Mouse (Mus musculus) large intestine, adult 2 months (tissue): ENCODE measurements around the gene Mblac2. TPM values are rescaled to one million over a fixed set of nuclear protein-coding genes. Genes with fewer than 3 reads are reported as not detected.
A peak's percentile ranks its signal among the peaks of the same experiment; 100 is the strongest.

ENCODE experiments used
- DNase-seq: peaks from one replicate; pipeline ENCODE4 v3.0.0-alpha.2; 2012; ENCODE audit warnings: low read depth, low spot score
- WGBS: fragments of 180-500 bp; shearing (Covaris S2); methylation state at CpG from one replicate; pipeline ENCODE4 v1.1.7; 2018; 5-methylcytosine and 5-hydroxymethylcytosine counted together
- polyA plus RNA-seq: library from polyadenylated mRNA; depleted of rRNA; stranded (reverse); fragments of >200 nt; gene quantifications from 2 replicates; pipeline ENCODE4 v1.2.3, GENCODE M21; 2012

Gene Mblac2
- polyA plus RNA-seq, 1 experiment = 0.64 TPM

DNA sequence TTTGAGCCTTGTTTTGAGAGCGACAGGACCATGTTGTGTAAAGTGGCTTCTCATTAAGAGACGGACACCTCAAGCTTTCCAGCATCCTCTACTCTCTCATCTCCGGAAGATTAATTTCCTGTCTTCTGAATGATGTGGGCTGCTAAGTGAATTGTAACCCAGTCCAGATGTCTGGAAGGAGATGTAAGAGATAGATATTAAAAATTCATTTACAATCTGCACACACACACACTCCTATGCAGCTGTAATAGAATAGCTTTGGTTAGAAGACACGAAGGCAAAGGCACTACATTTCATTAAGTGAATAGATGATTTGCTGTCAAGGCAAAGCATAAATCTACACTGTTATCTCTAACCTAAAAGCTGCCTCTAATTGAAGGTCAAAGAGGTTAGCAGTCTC lies 18.0 kb downstream of the Mblac2 start:
- DNase-seq = no peak
- WGBS = 85% methylated on average over 4 of the region's 4 CpGs

DNA sequence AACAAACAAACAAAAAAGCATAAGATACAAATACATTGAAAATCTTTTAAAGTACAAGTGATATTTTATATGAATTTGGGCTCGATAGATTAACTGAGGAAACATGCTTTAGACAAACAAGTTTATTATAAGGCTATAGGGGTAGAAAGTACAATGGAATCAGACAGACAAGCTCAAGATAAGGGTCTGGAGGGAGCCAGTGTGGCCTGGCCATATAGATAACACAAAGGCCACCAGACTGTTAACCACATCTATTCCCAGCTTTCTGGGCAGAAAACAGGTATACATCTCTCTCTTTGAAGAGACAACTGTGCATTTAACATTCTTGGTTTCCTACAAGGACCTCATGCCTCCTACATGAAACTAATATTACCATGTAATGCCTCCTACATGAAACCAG lies 19.2 kb downstream of the Mblac2 start:
- DNase-seq = no peak
- 86% methylated on average over 1 of the region's 1 CpGs for WGBS

DNA sequence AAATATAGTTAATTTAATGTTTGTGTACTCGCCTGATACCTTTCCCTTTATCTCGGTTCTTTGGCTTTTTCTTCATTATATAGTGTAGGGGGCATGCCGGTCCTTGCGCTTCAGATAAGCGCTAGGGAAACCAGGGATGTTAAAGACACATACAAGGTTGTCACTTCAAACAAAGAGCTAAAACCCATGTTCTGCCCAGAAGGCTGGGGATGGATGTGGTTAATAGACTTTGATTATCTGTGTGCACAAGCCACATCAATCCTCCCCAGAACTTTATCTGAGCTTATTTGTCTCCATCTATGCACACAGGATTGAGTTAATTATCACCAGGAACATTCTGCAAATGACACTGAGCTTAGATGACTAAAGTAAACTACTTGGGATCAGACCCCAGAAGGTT lies 25.5 kb downstream of the Mblac2 start:
- no peak for DNase-seq
- WGBS = 83% methylated on average over 5 of the region's 5 CpGs

DNA sequence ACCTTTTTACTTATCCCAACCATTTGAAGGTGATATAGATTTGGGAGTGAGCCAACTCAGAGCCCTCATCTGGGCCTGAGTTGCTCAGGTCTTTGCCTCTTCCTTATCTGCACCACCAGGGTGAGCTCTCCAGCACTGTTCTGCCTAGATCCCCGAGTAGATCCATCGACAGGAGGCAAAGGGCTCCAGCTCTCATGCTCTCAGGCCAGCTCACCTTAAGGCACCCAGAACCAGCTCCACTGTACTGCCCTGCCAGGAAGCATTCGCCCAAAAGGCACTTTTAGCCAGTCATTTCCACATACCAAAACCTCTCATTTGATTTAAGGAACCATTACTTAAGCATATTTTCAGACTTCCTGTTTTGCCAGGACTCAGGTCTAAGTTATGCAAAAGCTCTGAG lies 29.8 kb downstream of the Mblac2 start:
- 37% methylated on average over 3 of the region's 3 CpGs for WGBS
- no peak for DNase-seq

- no peak for DNase-seq
- 52% methylated on average over 10 of the region's 10 CpGs for WGBS
These were observed 32.4 kb downstream of the Mblac2 start for GRCm38 (mm10) chr13:81743391-81744091.

DNA sequence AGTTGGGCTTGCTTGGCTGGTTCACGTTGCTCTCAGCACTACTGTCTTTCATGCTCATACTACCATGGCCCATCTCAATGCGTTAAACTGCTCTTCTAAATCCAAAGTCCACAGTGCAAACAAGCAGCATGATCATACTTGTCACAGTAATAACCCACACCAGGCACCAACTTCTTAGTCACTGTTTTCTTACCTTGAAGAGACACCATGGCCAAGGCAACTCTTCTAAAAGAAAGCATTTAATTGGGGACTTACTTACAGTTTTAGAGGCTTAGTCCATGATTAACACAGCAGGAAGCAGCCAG lies 32.9 kb downstream of the Mblac2 start:
- WGBS = 30% methylated on average over 2 of the region's 2 CpGs
- no peak for DNase-seq

DNA sequence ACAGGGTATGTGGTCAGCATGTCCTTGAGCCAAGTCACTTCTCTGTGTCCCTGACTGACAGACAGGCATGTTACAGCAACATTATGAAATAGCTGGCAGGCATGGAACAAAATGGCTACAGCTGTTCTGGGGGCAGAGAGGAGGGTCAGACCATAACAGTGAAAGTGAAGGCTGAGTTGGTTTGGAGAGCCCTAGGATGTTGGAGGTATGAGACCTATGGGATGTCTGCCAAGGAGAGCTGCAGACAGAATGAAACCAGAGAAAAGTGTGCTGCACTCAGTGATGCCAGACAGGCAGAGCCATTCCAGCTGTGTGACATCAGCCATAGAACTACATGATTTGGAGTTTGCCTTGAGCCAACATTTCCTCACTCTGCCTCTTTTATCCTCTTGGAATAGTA lies 43.7 kb downstream of the Mblac2 start:
- no peak for DNase-seq

- WGBS = 98% methylated on average over 1 of the region's 1 CpGs
These were observed 44.2 kb downstream of the Mblac2 start for GRCm38 (mm10) chr13:81755324-81755723.

GRCm38 (mm10) chr13:81757058-81757660 lies 46.0 kb downstream of the Mblac2 start:
- DNase-seq = no peak
- 71% methylated on average over 5 of the region's 5 CpGs for WGBS

More at GRCm38 (mm10) chr13:81755324-81755723, 44.2 kb downstream of the Mblac2 start:
- no peak for DNase-seq

GRCm38 (mm10) chr13:81760379-81760778 lies 49.2 kb downstream of the Mblac2 start:
- peak; percentile 28 for DNase-seq
- WGBS = 26% methylated on average over 3 of the region's 3 CpGs

GRCm38 (mm10) chr13:81761566-81762186 lies 50.5 kb downstream of the Mblac2 start:
- 31% methylated on average over 14 of the region's 14 CpGs for WGBS
- no peak for DNase-seq

DNA sequence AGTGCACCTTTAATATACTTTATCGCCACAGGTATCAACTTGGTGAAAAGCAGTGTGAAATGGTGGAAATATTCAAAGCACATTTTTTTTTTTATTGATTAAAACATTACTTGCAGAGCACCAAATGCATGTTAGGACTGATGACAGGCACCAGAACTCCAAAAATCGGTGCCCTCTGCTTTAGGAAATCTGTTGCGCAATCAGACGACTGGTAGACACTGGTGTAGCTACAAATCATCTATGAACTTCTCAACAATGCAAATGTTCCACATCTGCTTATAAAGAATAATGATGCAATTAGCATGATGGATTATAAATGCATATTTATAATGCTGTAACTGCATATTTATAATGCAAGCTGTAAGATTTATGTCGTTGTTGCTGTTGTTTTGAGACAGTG lies 53.0 kb downstream of the Mblac2 start:
- no peak for DNase-seq
- WGBS = 70% methylated on average over 5 of the region's 5 CpGs

- WGBS = 78% methylated on average over 7 of the region's 7 CpGs
- DNase-seq = no peak
These were observed 56.0 kb downstream of the Mblac2 start for GRCm38 (mm10) chr13:81767038-81767659.

GRCm38 (mm10) chr13:81776217-81776616 lies 65.1 kb downstream of the Mblac2 start:
- no peak for DNase-seq
- WGBS = 79% methylated on average over 3 of the region's 3 CpGs

DNA sequence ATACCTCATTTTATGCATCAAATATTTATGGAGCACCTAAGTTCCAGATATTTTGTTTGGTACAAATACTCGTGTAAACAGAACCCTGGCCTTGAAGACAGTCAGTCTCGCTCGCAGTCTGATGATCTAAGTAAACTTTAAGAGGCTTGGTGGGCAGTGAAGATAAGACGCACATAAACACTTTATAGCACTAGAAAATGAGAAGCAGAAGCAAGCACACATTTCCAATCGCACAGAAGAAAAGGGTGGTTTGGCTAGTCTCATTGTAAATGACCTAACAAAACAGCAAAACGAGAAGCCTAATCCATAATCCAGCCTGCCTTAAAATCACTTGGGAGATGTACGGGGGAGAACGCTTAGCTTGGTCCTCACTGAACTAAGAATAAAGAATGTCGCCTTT lies 71.3 kb downstream of the Mblac2 start:
- WGBS = 13% methylated on average over 9 of the region's 9 CpGs
- no peak for DNase-seq

DNA sequence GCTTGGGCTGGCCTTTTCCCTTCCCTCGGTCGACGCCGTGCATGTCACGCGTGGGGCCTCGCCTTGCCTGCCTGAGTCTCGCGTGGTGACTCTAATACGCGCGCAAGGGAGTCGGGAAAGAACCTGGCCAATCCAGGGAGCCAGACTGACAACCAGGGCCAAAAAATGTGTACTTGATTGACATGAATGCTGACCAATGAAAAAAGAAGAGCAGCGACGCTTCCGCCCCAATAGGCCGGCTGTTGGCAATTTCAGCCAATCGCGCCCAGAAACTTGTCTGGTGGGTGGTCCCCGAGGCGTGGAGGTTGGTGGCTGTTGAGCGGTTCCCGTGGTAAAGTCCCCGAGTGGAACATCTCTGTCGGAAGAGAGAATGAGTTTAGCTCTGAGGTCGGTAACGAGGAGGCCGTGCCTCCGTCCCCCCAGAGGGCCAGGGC lies 71.8 kb downstream of the Mblac2 start, which contains the start of gene Cetn3:
Cetn3 (plus strand) TSS at position 107 of the 434 bp plus-strand sequence.
- peak; percentile 92 for DNase-seq
- under 1% methylated on average over 29 of the region's 29 CpGs for WGBS

DNA sequence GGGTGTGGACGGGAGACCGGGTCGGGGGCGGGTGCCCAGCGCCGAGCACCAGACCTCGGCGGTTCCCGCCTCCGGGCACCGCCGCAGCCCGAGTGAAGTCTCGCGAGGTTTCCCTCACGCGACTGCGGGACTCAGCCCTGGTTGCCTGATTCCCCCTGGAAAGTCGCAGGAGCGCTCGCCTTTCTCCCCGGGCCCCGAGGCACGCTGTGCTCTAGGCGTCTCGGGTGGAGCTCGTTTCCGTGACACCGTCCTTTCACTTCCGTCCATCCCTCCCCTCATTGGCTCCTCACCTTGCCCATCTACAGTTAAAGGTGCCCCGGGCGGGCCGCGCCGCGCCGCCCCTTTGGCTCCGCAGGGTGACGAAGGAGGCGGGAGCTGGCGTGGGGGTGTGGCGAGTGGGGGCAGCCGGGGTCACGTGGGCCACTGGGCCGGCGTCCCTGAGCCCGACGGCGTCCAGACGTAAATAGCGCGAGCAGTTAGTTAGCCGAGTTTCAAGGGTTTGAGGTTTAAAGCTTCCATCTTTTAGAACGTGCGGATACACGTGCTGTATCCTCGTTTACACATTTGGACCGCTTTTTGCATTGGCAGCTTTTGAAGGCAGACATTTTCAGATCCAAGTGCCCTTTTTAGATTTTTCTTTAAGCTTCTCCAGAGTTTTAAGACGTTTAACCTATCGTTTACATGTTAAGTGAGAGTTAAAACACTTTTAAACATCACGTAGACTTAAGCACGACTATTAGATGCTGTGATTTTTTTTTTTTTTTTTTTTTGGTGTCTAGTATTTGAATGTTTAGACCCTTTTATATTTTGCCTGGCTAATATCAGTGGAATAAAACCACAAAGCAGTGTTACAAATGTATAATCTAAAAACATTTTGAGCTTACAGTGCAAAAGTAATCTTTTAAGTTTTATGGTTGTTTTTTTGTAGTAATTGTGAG lies 72.5 kb downstream of the Mblac2 start:
- DNase-seq = peak; percentile 84
- under 1% methylated on average over 62 of the region's 62 CpGs for WGBS

DNA sequence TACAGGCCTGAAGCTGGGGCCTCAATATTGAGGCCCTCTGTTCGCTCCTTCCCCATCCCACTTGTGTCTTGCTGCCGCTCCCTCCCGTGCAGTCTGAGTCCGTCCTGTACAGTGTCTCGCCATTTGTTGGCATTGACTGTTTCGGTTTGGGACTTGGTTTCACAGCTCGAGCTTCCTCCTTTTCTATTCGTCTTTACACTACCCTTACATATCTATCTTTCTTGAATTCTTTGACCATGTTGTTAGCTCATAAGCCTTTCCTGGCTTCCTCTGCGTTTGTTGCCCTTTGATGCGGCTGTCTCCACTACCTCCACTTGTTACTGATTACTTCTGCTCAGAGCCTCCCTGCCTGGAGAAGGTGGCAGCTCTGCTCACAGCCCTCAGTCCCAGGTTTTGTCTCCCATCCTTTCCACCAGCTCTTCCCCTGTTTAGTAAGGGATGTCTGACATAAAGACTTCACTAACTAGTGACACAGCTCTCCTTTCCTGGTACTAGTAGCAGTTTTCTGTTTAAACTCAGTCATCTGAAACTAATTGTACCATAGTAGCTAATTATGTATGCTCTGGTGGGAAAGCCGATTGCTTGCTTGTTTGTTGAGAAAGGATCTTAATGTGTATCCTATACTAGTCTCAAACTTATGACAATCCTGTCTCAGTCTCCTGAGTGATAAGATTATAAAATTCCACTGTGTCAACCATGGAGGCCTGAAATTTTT lies 74.8 kb downstream of the Mblac2 start:
- 82% methylated on average over 11 of the region's 11 CpGs for WGBS
- no peak for DNase-seq

DNA sequence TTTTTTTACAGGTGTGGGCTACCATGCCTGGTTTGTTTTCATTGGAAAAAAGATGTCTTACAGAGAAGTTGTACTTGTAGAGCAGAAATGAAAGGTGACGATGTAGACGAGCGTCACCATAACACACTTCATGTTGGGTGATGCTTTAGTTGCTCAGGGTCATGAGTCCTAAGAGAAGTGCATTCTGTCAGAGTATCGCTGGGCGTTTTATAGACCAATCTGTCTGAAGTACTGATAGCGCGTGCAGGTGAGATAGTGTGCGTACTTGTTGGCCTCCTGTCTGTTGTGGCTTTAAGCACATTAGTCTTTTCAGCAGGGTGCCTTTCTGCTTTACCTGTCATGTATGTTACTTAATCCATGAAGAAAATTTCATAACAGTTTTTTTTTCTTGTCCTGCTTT lies 79.0 kb downstream of the Mblac2 start:
- WGBS = 86% methylated on average over 8 of the region's 8 CpGs
- no peak for DNase-seq
